Mouse (Mus musculus): ENCODE measurements around the gene Mrgpre.
A peak's percentile ranks its signal among the peaks of the same experiment; 100 is the strongest.

The Mrgpre gene

GRCm38 (mm10) chr7:143783996-143784829 is at the start of gene Mrgpre:
Mrgpre (minus strand) TSS chr7:143784500.
- no peak for DNase-seq (ENCODE audit: low read depth)

GRCm38 (mm10) chr7:143833581-143834190 is 49.4 kb upstream of the Mrgpre start:
- DNase-seq (ENCODE audit: low read depth) = no peak

GRCm38 (mm10) chr7:143832611-143833010 is 48.3 kb upstream of the Mrgpre start:
- DNase-seq (ENCODE audit: low read depth) = no peak

DNA sequence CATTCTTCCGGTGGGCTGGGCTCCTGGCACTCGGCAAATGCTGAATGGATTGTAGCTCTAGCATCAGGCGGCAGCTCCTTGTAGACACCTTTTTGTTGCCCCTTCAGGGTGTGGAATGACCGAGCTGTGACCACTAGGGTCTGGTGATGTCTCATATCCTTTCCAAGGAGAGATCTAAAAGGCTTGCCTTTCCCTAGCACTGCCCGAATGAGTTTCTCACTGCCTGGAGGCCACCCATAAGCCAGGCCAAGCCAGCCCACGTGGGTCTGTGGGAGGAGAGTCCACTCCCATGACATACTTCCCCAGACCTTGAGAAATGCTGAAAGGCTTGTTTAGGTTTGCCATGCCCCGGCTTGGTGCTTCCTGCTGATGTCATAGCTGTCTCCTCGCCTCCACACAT is 47.9 kb upstream of the Mrgpre start:
- DNase-seq (ENCODE audit: low read depth) = peak; percentile 60

- DNase-seq (ENCODE audit: low read depth) = no peak
Measured at GRCm38 (mm10) chr7:143830399-143830798, 46.1 kb upstream of the Mrgpre start.

DNA sequence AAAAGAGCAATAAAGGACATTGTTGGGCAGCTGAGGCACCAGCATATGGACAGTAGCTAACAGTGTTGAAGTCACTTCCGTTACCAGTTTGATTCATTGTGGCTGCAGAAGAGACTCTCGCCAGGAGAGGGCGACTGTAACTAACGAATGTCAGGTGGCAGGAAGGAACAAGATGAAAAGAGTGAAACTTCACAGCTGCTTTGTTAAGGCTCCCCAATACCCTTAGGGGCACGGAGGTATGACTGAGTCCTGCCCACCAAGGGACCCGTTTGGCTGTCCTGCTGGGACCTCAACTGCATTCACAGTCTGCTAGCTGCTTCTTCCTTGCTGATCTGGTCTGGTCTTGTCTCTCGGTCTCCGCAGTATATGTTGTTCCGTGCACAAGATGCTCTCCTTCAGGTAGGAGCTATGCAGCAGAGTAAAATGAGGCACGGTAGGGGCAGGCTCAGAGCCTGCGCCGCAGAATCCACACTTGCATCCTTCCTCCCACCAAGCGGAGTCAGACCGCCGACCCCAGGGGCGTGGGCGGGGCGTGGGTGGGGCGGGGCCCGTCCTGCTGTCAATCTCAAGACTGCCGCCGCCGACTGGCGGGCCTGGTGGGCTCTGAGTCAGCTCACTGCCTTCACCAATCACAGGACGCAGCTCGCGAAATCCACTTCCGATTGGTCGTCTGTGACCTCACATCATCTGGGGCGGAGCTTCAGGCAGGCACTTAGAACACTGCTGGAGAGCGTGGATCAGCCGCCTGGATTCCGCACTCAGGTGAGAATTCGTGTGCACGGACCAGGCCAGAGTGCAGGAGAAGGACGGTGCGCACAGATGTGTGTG is 45.4 kb upstream of the Mrgpre start:
- DNase-seq (ENCODE audit: low read depth) = peak; percentile 99

DNA sequence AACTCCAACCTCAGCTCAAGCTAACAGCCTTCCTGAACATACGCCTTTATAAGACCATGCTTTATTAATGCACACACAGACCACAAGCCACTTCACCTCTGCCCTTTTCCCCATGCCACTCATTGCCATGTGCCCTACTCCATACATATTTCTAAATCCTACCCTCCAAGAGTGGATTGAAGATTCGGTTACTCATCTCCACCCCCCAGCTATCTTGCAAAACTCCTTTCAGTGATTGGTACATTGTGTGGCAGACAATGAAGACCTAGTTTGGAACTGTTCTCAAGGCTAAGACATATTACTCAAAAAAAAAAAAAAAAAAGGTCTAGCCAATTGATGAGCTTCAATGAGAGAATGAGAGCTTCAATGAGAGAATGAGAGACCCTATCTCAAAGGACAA is 42.7 kb upstream of the Mrgpre start:
- peak; percentile 51 for DNase-seq (ENCODE audit: low read depth)

GRCm38 (mm10) chr7:143823266-143823605 is 38.9 kb upstream of the Mrgpre start:
- DNase-seq (ENCODE audit: low read depth) = no peak

DNA sequence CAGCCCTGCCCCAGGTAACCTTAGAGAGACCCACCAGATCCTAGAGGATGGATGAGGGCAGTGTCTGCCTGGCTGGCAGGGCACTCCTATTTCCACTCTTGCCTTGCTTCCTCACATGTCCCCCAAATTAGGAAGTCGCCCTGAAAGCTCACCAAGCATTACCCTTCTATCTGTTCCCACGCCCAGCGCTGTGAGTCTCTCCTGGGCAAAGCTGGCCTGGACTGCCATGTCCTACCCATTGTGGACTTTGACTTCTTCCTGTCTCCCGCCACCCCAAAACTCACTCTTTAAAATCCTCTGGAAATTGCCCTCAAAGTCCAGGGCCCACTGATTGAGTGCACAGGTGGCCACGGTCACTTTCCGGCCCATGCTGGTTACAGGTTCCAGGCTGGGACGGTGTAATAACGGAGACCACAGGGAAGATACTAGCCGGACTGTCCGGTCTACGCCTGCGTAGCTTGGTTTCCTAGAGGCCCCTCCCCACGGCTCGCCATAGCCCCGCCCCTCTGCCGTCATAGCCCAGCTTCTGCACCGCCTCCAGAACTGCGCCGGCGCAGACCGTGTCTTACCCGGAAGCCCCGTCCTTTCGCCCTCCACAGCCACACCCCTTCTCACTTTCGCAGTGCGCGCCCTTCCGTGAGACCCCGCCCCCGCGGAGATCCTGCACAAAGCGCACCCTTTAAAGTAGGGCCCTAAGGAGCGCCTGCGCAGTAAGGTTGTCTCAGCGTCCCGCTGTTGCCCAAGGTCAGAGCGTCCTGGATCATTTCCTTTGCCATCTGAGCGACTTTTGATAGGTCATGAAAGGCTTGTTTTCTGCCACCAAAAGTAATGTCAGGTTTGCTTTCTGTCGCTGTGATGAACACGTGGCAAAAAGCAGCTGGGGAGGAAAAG is 38.3 kb upstream of the Mrgpre start, which contains the start of the genes Nadsyn1 and Dhcr7:
Gene Nadsyn1, minus strand, starts transcription at position 475 of the 891 bp plus-strand sequence.
Gene Dhcr7, plus strand, starts transcription at position 771 of the 891 bp plus-strand sequence.
- DNase-seq (ENCODE audit: low read depth) = peak; percentile 99

GRCm38 (mm10) chr7:143821241-143821640 is 36.9 kb upstream of the Mrgpre start:
- DNase-seq (ENCODE audit: low read depth) = no peak

DNA sequence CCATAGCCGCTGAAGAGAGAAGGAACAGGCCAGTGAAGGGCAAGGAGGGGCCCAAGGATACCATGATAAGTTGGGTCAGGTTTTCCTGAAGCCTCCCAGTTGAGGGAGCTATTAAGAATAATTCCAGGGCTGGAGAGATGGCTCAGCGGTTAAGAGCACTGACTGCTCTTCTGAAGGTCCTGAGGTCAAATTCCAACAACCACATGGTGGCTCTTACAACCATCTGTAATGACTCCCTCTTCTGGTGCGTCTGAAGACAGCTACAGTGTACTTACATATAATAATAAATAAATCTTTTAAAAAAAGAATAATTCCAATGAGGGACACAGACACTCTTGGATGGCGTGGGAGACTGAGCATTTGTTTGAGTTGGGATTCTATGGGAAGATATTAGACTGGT is 34.9 kb upstream of the Mrgpre start:
- no peak for DNase-seq (ENCODE audit: low read depth)

GRCm38 (mm10) chr7:143808909-143809308 is 24.6 kb upstream of the Mrgpre start:
- DNase-seq (ENCODE audit: low read depth) = peak; percentile 55

DNA sequence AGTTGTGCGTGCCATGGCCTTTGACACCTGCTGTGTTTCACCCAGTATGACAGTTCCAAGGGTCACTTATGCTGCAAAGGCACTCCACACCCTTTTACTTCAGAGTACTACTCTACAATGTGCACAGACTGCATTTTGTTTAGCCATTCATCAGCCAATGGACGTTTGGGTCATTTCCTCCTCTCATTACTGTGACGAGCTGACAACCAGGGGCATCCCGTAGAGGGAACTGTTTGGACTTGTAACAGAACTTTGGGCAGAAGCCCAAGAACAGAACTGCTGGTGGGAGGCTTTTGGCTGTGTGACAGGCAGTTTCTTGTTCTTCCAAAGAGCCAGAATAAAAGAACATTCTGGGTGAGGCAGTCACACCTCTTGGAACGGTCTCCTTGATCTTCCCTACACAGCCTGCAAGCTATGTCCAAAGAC is 20.9 kb upstream of the Mrgpre start:
- no peak for DNase-seq (ENCODE audit: low read depth)

GRCm38 (mm10) chr7:143801195-143802065 is 17.1 kb upstream of the Mrgpre start:
- DNase-seq (ENCODE audit: low read depth) = no peak

GRCm38 (mm10) chr7:143800770-143801169 is 16.5 kb upstream of the Mrgpre start:
- DNase-seq (ENCODE audit: low read depth) = no peak

GRCm38 (mm10) chr7:143798783-143799182 is 14.5 kb upstream of the Mrgpre start:
- no peak for DNase-seq (ENCODE audit: low read depth)

DNA sequence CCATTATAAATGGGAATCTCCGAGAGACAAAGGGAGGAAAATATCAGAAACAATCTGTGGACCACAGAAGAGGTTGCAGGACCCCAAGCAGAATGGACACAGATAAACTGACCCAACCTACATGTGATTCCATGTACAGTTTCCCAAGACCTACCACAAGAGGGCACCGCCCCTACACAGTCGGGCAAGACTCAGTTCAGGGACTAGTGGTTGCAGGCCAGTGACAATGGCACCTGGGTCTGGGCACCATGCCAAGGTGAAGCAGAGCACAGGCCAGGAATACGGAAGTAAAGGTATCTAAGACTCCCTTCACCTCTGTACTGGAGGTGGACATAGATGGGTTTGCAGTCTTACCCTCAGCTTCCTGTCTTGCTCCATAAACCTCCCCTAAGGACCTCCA is 8.8 kb upstream of the Mrgpre start:
- peak; percentile 72 for DNase-seq (ENCODE audit: low read depth)

DNA sequence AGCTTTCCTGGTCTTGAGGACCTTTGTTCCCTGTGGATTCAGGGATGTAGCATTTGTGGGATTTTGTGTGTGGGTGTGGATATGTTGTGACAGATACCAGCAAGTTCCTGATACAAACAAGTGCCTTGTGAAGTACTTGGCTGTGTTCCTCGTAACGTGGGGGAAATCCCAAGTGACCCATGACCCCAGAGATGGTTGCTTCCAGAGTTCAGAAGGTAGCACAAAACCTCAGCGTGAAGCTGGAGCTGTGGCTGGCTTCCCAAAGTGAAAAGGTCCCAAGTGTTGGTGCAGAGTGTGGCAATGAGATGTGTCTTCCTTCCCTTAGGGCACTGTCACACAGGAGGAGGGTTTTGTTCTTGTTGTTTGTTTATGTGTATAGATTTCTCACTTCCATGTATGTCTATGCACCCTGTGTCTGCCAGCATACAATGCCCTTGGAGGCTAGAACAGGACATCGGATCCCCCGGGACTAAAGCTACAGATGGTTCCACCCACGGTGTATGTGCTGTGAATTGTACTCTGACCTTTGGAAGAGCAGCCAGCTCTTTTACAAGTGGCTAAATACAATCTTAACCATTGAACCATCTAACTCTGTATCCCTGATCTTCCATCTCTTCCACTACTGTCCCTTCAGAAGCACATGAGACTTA is 8.2 kb upstream of the Mrgpre start:
- DNase-seq (ENCODE audit: low read depth) = no peak

GRCm38 (mm10) chr7:143783378-143783995 is 813 bp downstream of the Mrgpre start:
- no peak for DNase-seq (ENCODE audit: low read depth)

DNA sequence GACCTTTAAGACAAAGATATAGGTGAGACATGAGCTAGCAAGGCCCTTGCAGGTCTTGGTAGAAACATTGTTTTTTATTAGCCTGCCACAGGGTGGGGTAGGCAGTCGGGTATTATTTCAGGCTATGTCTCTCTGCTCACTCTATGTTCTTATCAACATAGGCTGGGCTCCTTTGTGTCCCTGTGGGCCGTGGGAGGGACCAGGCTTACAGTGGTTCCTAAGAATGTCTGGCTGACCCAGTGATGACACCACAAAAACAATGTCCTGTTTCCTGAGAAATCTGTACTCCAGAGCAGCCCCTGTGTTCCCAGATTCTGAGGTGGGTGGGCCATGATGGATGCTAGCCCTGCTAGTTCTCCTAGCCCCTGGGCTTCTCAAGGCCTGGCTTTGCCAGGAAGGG is 6.9 kb downstream of the Mrgpre start:
- DNase-seq (ENCODE audit: low read depth) = no peak

Data from 416B (cell line).